Comparison of ENCODE assay signal across 8 mouse cellular contexts in the genomic region with DNA sequence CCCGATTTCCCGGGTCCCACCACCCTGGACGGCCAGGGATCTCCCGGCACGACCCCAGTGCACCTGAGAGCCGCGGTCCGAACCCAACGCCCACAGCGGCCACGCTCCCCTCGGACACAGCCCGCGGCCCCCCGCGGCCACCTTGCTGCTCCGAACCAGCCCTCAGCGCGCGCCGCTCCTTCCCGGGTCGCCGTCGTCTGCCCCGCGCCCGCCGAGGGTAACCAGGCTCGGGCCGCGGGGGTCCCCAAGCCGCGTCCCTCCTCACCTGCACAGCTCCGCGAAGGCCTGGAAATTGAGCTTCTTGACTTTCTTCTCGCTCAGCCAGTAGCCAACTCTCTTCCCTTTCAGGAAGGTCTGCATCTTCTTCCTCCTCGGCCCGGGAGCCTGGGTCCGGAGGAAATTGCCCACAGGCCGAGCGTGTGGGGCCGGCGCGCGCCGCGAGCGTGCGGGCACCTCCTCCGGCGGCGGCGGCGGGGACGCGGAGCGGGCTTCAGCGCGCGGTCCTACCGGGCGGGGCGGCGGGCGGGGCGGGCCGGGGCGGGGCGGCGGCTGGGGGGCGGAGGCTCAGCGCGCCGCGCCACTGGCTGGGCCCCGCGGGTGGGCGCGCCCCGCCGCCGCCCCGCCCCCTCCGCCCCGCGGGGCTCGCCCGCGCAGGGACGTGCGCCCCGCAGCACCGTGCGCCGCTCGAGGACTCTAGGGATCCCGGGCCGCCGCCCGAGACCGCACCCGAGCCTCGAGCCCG. TPM values are rescaled to one million over a fixed set of nuclear protein-coding genes. Genes with fewer than 3 reads are reported as not detected.
DNase-seq lines count a peak whose midpoint lies in the region; TF ChIP-seq lines count a peak whose summit lies in the region.

Gene Itpk1 (minus strand): TSS at position 474 of the 742 bp plus-strand sequence.

- in situ Hi-C loops in ES-E14 (cut with MboI; ENCODE audit: low sequenced_read_pairs in 2 of 2, unreplicated experiment in 2 of 2): no loop called here

- peak within 1 kb of the TSS; percentile 76 for H3K27ac ChIP-seq in ES-E14 (ENCODE audit: insufficient read depth, low read depth, low read length, poor library complexity, severe bottlenecking)
- H3K27ac ChIP-seq in embryonic fibroblast, embryonic 13.5 days (ENCODE audit: insufficient read depth, low read length): no peak within 1 kb of the TSS

- no peaks in the 10 kb centered on the region for H3K36me3 ChIP-seq in ES-E14 (ENCODE audit: control insufficient read depth, insufficient read depth, low read length, poor library complexity, severe bottlenecking)

- no peaks in the 10 kb centered on the region for H3K9me3 ChIP-seq in ES-E14 (ENCODE audit: control insufficient read depth, insufficient read depth, low read depth, low read length)

- H3K4me3 ChIP-seq in ES-E14 (ENCODE audit: insufficient read depth in 1 of 2, low read depth in 1 of 2, low read length in 2 of 2, poor library complexity in 1 of 2, severe bottlenecking in 1 of 2): peak within 1 kb of the TSS; percentile 92 to 96
- H3K4me3 ChIP-seq in embryonic fibroblast, embryonic 13.5 days (ENCODE audit: insufficient read depth, low read length): peak within 1 kb of the TSS; percentile 75

- peaks cover 8 to 42% of the 10 kb centered on the region in 2 experiments for H3K4me1 ChIP-seq in ES-E14 (ENCODE audit: control insufficient read depth in 2 of 2, insufficient read depth in 2 of 2, low read length in 2 of 2, poor library complexity in 1 of 2)
- H3K4me1 ChIP-seq in embryonic fibroblast, embryonic 13.5 days (ENCODE audit: control insufficient read depth, insufficient read depth, low read length): no peaks in the 10 kb centered on the region

- TF ChIP-seq POLR2A in embryonic fibroblast, embryonic 13.5 days (IDR thresholded peaks at IDR 0.05; ENCODE audit: low read depth, low read length): peak; percentile 52

- TF ChIP-seq CTCF in embryonic fibroblast, embryonic 13.5 days (IDR thresholded peaks at IDR 0.05; ENCODE audit: borderline replicate concordance, insufficient read depth, low read length): no peak

- peak within 1 kb of the TSS; percentile 86 for H3K9ac ChIP-seq in ES-E14 (ENCODE audit: insufficient read depth, low read depth, low read length, poor library complexity, severe bottlenecking)

- no peak for DNase-seq in ES-E14 (ENCODE audit: low read depth, low spot score)
- peak; percentile 77 for DNase-seq in brain, adult 2 months (ENCODE audit: low read depth, low spot score)
- peak; percentile 58 for DNase-seq in heart, postnatal 4 days
- peak in 1 of 2 experiments; percentile 53 for DNase-seq in layer of hippocampus, postnatal 10 days (ENCODE audit: low spot score in 2 of 2)
- DNase-seq in lung, postnatal 10 days: peak; percentile 47
- DNase-seq in ovary, postnatal 14 days (ENCODE audit: low spot score): peak; percentile 46
- DNase-seq in urinary bladder, postnatal 14 days (ENCODE audit: low spot score): peak; percentile 56

TF ChIP-seq in ES-E14, 5 proteins besides CTCF, POLR2A, EP300 and RAD21:
- TF ChIP-seq ZNF384 (IDR thresholded peaks at IDR 0.05; ENCODE audit: low read depth, low read length) (no peak), CHD2 (IDR thresholded peaks at IDR 0.05; ENCODE audit: low read depth, low read length) (no peak), MAFK (IDR thresholded peaks at IDR 0.05; ENCODE audit: insufficient read depth, low read depth, low read length) (no peak), HCFC1 (IDR thresholded peaks at IDR 0.05; ENCODE audit: borderline replicate concordance, insufficient read depth, low read length) (peak; percentile 23; the same call in 1 of the 2 replicates), ZC3H11A (IDR thresholded peaks at IDR 0.05; ENCODE audit: borderline replicate concordance, low read depth, low read length) (no peak)

RNA-seq across cellular contexts. Expression of gene Itpk1, which starts in this region (rescaled TPM):
- 33.1 and 40.6 TPM in 2 replicates for total RNA-seq in ES-E14 (2012; rRNA removed)
- 2.7 and 5.0 TPM in 2 replicates for polyA plus RNA-seq in embryonic fibroblast, embryonic 13.5 days (2011; ENCODE audit: insufficient read length, low read depth, missing spikeins)
- total RNA-seq in heart, postnatal 4 days (2021): 1 to 10 TPM; 7.5 to 7.9 TPM
- total RNA-seq in layer of hippocampus, postnatal 10 days (2021): 10 to 100 TPM; 49.4 to 52.8 TPM
